Mouse (Mus musculus) spleen, adult 2 months (tissue): Measurements from ENCODE around the gene Zbp1. TPM values are rescaled to one million over a fixed set of nuclear protein-coding genes. Genes with fewer than 3 reads are reported as not detected.

ENCODE experiments used
- DNase-seq, 2 experiments: peaks; one replicate each; pipeline versions ENCODE4 v3.0.0 to v3.0.0-alpha.2; 2012 to 2021; ENCODE audit warnings: low spot score in 2 of 2, low read depth in 1 of 2
- H3K27ac ChIP-seq: fragments of 200-500 bp; 2 replicates; pipeline ENCODE4 v1.5.1; 2012; ENCODE audit warnings: low read length, inconsistent platforms; ENCODE audit not compliant: insufficient read depth
- H3K27me3 ChIP-seq: fragments of 200-500 bp; 2 replicates; pipeline ENCODE4 v1.6.1; 2012; ENCODE audit warnings: mild to moderate bottlenecking, moderate library complexity, low read length, inconsistent platforms; ENCODE audit not compliant: control insufficient read depth, insufficient read depth
- H3K36me3 ChIP-seq: fragments of 200-500 bp; 2 replicates; pipeline ENCODE4 v1.6.1; 2012; ENCODE audit warnings: mild to moderate bottlenecking, low read length, inconsistent platforms; ENCODE audit not compliant: control insufficient read depth, insufficient read depth
- H3K4me1 ChIP-seq: fragments of 200-500 bp; 2 replicates; pipeline ENCODE4 v1.6.1; 2011; ENCODE audit warnings: inconsistent platforms; ENCODE audit not compliant: control insufficient read depth, insufficient read depth, insufficient read length
- H3K4me3 ChIP-seq: fragments of 200-500 bp; 2 replicates; pipeline ENCODE4 v1.5.1; 2011; ENCODE audit warnings: mild to moderate bottlenecking, inconsistent platforms; ENCODE audit not compliant: insufficient read depth, insufficient read length; ENCODE audit errors: extremely low read depth
- CTCF ChIP-seq: fragments of 200-500 bp; IDR thresholded peaks from 2 replicates; pipeline ENCODE4 v1.5.1; 2011; ENCODE audit warnings: mild to moderate bottlenecking, inconsistent platforms; ENCODE audit not compliant: insufficient read depth, insufficient read length, insufficient replicate concordance; ENCODE audit errors: extremely low read depth
- POLR2A ChIP-seq: fragments of 200-500 bp; IDR thresholded peaks from 2 replicates; pipeline ENCODE4 v1.6.1; 2011; ENCODE audit warnings: low read depth, low read length, inconsistent platforms
- WGBS: fragments of 180-500 bp; shearing (Covaris S2); methylation state at CpG from one replicate; pipeline ENCODE4 v1.1.7; 2018; 5-methylcytosine and 5-hydroxymethylcytosine counted together
- polyA plus RNA-seq: library from polyadenylated mRNA; depleted of rRNA; stranded (reverse); fragments of >200 nt; gene quantifications from 2 replicates; pipeline ENCODE4 v1.2.3, GENCODE M21; 2012; rRNA removed

Zbp1 gene
- 19.6 and 26.8 TPM in 2 replicates for polyA plus RNA-seq

- peak; percentile 16 for TF ChIP-seq POLR2A
- TF ChIP-seq CTCF: no peak
- Histone ChIP-seq H3K27ac (peak within 1 kb of the TSS; percentile 91), H3K36me3 (peaks cover 9% of the 10 kb centered on the region), H3K27me3 (no peaks in the 10 kb centered on the region), H3K4me1 (peaks cover 27% of the 10 kb centered on the region; the same call in 1 of the 2 replicates), H3K4me3 (peak within 1 kb of the TSS; percentile 72)
- peak; percentile 59 to 77 for DNase-seq
- WGBS: 15% methylated on average over 11 of the region's 11 CpGs
Measured at GRCm38 (mm10) chr2:173218416-173219141, at the start of gene Zbp1. Zbp1 (minus strand) TSS chr2:173218923.

GRCm38 (mm10) chr2:173267562-173267961 is 48.8 kb upstream of the Zbp1 start:
- TF ChIP-seq POLR2A (no peak), CTCF (no peak)
- Histone ChIP-seq H3K27me3 (no peaks in the 10 kb centered on the region), H3K36me3 (no peaks in the 10 kb centered on the region), H3K4me3 (no peak overlapping the region), H3K4me1 (peaks cover 25% of the 10 kb centered on the region; the same call in 1 of the 2 replicates), H3K27ac (0 out of 2 replicates have a peak overlapping the region, but pooled peaks have one; percentile 16)
- 72% methylated on average over 3 of the region's 3 CpGs for WGBS
- no peak for DNase-seq

GRCm38 (mm10) chr2:173266349-173267112 is 47.8 kb upstream of the Zbp1 start:
- H3K4me3 ChIP-seq: no peak overlapping the region
- H3K36me3 ChIP-seq: no peaks in the 10 kb centered on the region
- H3K27me3 ChIP-seq: no peaks in the 10 kb centered on the region
- TF ChIP-seq POLR2A (no peak), CTCF (no peak)
- DNase-seq: no peak
- 77% methylated on average over 25 of the region's 25 CpGs for WGBS
- no peak overlapping the region for H3K27ac ChIP-seq
- H3K4me1 ChIP-seq: peaks cover 25% of the 10 kb centered on the region; the same call in 1 of the 2 replicates

GRCm38 (mm10) chr2:173265468-173266265 is 46.9 kb upstream of the Zbp1 start:
- no peak for TF ChIP-seq POLR2A
- no peak for TF ChIP-seq CTCF
- Histone ChIP-seq H3K27me3 (no peaks in the 10 kb centered on the region), H3K27ac (no peak overlapping the region), H3K4me1 (peaks cover 30% of the 10 kb centered on the region; the same call in 1 of the 2 replicates), H3K4me3 (no peak overlapping the region), H3K36me3 (no peaks in the 10 kb centered on the region)
- no peak for DNase-seq
- 89% methylated on average over 22 of the region's 22 CpGs for WGBS

- WGBS: 40% methylated on average over 13 of the region's 13 CpGs
- H3K27me3 ChIP-seq: no peaks in the 10 kb centered on the region
- TF ChIP-seq CTCF (no peak), POLR2A (no peak)
- H3K4me3 ChIP-seq: no peak overlapping the region
- H3K4me1 ChIP-seq: peaks cover 32% of the 10 kb centered on the region; the same call in 1 of the 2 replicates
- peak in 1 of 2 experiments; percentile 37 for DNase-seq
- H3K36me3 ChIP-seq: no peaks in the 10 kb centered on the region
- no peak overlapping the region for H3K27ac ChIP-seq
Measured at GRCm38 (mm10) chr2:173264467-173265128, 45.9 kb upstream of the Zbp1 start.

- peaks cover 32% of the 10 kb centered on the region; the same call in 1 of the 2 replicates for H3K4me1 ChIP-seq
- no peaks in the 10 kb centered on the region for H3K27me3 ChIP-seq
- TF ChIP-seq CTCF (no peak), POLR2A (no peak)
- DNase-seq: peak in 1 of 2 experiments; percentile 22
- no peaks in the 10 kb centered on the region for H3K36me3 ChIP-seq
- no peak overlapping the region for H3K27ac ChIP-seq
- 22% methylated on average over 11 of the region's 11 CpGs for WGBS
- no peak overlapping the region for H3K4me3 ChIP-seq
Measured at GRCm38 (mm10) chr2:173263636-173264330, 45.1 kb upstream of the Zbp1 start.
